Mouse (Mus musculus) heart, adult 2 months (tissue): ENCODE measurements around the gene Fam178b. TPM values are rescaled to one million over a fixed set of nuclear protein-coding genes. Genes with fewer than 3 reads are reported as not detected.
A peak's percentile ranks its signal among the peaks of the same experiment; 100 is the strongest.

ENCODE experiments used
- DNase-seq, 2 experiments: peaks; one replicate each; pipeline ENCODE4 v3.0.0; 2021
- H3K27ac ChIP-seq: fragments of 200-600 bp; 2 replicates; pipeline ENCODE4 v1.8.1; 2022
- H3K27me3 ChIP-seq: fragments of 200-500 bp; 2 replicates; pipeline ENCODE4 v1.6.1; 2012; ENCODE audit warnings: mild to moderate bottlenecking, low read length, inconsistent platforms, mixed read lengths; ENCODE audit not compliant: control insufficient read depth, insufficient read depth
- H3K36me3 ChIP-seq: fragments of 200-500 bp; 2 replicates; pipeline ENCODE4 v1.6.1; 2012; ENCODE audit warnings: low read length, inconsistent platforms; ENCODE audit not compliant: control insufficient read depth, insufficient read depth
- H3K4me1 ChIP-seq: fragments of 200-500 bp; 2 replicates; pipeline ENCODE4 v1.6.1; 2011; ENCODE audit warnings: low read length; ENCODE audit not compliant: control insufficient read depth, insufficient read depth
- H3K4me3 ChIP-seq: fragments of 200-600 bp; 2 replicates; pipeline ENCODE4 v1.8.1; 2022
- H3K79me2 ChIP-seq: fragments of 200-500 bp; replicated peaks from 2 replicates; pipeline ENCODE4 v1.6.1; 2012; ENCODE audit warnings: mild to moderate bottlenecking, inconsistent platforms, low read length, moderate library complexity, mixed read lengths; ENCODE audit not compliant: control insufficient read depth, insufficient read depth
- H3K9ac ChIP-seq: fragments of 200-500 bp; 2 replicates; pipeline ENCODE4 v1.6.1; 2012; ENCODE audit warnings: low read depth, mild to moderate bottlenecking, control low read depth, inconsistent platforms, low read length, mixed read lengths
- CTCF ChIP-seq: fragments of 200-600 bp; IDR thresholded peaks from 2 replicates; pipeline ENCODE4 v1.8.1; 2022; ENCODE audit warnings: antibody characterized with exemption, mild to moderate bottlenecking, moderate library complexity
- EP300 ChIP-seq: fragments of 200-500 bp; IDR thresholded peaks from 2 replicates; pipeline ENCODE4 v1.6.1; 2011; ENCODE audit warnings: low read depth, low read length, control low read depth; ENCODE audit not compliant: insufficient read depth
- POLR2A ChIP-seq: fragments of 200-500 bp; IDR thresholded peaks from 2 replicates; pipeline ENCODE4 v1.6.1; 2011; ENCODE audit warnings: mild to moderate bottlenecking, low read depth, low read length, control low read depth; ENCODE audit not compliant: insufficient read depth
- WGBS: fragments of 180-500 bp; shearing (Covaris S2); methylation state at CpG from one replicate; pipeline ENCODE4 v1.1.7; 2018; 5-methylcytosine and 5-hydroxymethylcytosine counted together
- intact Hi-C: fragments of 180-260 bp; cut with DNase I; formaldehyde crosslinking; loops from one replicate; pipeline ENCODE4 v1.15.1; 2025
- polyA plus RNA-seq: library from polyadenylated mRNA; depleted of rRNA; stranded (reverse); fragments of >200 nt; gene quantifications from 2 replicates; pipeline ENCODE4 v1.2.3, GENCODE M21; 2012
- total RNA-seq, 2 experiments: library from RNA; stranded (reverse); gene quantifications; 2 replicates each; pipeline ENCODE4 v1.2.3; 2021

Gene Fam178b
- total and polyA plus RNA-seq, 3 experiments: 0.39 to 0.80 TPM; not detected in 1

GRCm38 (mm10) chr1:36583408-36584116 is 99.4 kb downstream of the Fam178b start:
- Histone ChIP-seq H3K4me3 (no peak overlapping the region), H3K4me1 (peaks cover 31% of the 10 kb centered on the region), H3K27ac (no peak overlapping the region), H3K9ac (no peak overlapping the region), H3K27me3 (no peaks in the 10 kb centered on the region), H3K36me3 (no peaks in the 10 kb centered on the region), H3K79me2 (no peaks in the 10 kb centered on the region)
- no peak for DNase-seq
- no peak for TF ChIP-seq POLR2A
- no peak for TF ChIP-seq CTCF
- TF ChIP-seq EP300: no peak
- WGBS: 90% methylated on average over 8 of the region's 8 CpGs
- intact Hi-C loops: no loop called here

- TF ChIP-seq EP300: no peak
- no peak for TF ChIP-seq POLR2A
- no peak for TF ChIP-seq CTCF
- no peaks in the 10 kb centered on the region for H3K36me3 ChIP-seq
- no peaks in the 10 kb centered on the region for H3K79me2 ChIP-seq
- no peak overlapping the region for H3K4me3 ChIP-seq
- no peak for DNase-seq
- H3K27me3 ChIP-seq: no peaks in the 10 kb centered on the region
- 49% methylated on average over 8 of the region's 8 CpGs for WGBS
- intact Hi-C loops: no loop called here
- peak overlapping the region; percentile 82 for H3K27ac ChIP-seq
- H3K9ac ChIP-seq: no peak overlapping the region
- peaks cover 25% of the 10 kb centered on the region for H3K4me1 ChIP-seq
Observed at GRCm38 (mm10) chr1:36582211-36582610, 100.8 kb downstream of the Fam178b start.

GRCm38 (mm10) chr1:36581260-36581659 is 101.7 kb downstream of the Fam178b start:
- Histone ChIP-seq H3K4me1 (peaks cover 25% of the 10 kb centered on the region), H3K27me3 (no peaks in the 10 kb centered on the region), H3K27ac (peak overlapping the region; percentile 82), H3K36me3 (no peaks in the 10 kb centered on the region), H3K79me2 (no peaks in the 10 kb centered on the region), H3K4me3 (no peak overlapping the region), H3K9ac (no peak overlapping the region; the same call in 1 of the 2 replicates)
- WGBS: 66% methylated on average over 5 of the region's 5 CpGs
- TF ChIP-seq POLR2A: no peak
- no peak for TF ChIP-seq EP300
- no peak for DNase-seq
- intact Hi-C loops: no loop called here

GRCm38 (mm10) chr1:36580384-36581207 is 102.4 kb downstream of the Fam178b start:
- no peaks in the 10 kb centered on the region for H3K36me3 ChIP-seq
- H3K79me2 ChIP-seq: no peaks in the 10 kb centered on the region
- intact Hi-C loops: no loop called here
- peak overlapping the region; percentile 34 for H3K9ac ChIP-seq
- peak; percentile 80 for TF ChIP-seq POLR2A
- TF ChIP-seq EP300: peak; percentile 50; the same call in 1 of the 2 replicates
- no peak for TF ChIP-seq CTCF
- DNase-seq: peak; percentile 75 to 81
- no peaks in the 10 kb centered on the region for H3K27me3 ChIP-seq
- peaks cover 25% of the 10 kb centered on the region for H3K4me1 ChIP-seq
- H3K27ac ChIP-seq: peak overlapping the region; percentile 82
- peak overlapping the region; percentile 3; the same call in 1 of the 2 replicates for H3K4me3 ChIP-seq
- 4% methylated on average over 17 of the region's 17 CpGs for WGBS

- peak overlapping the region; percentile 34 for H3K9ac ChIP-seq
- H3K79me2 ChIP-seq: no peaks in the 10 kb centered on the region
- H3K4me3 ChIP-seq: peak overlapping the region; percentile 3; the same call in 1 of the 2 replicates
- DNase-seq: peak in 1 of 2 experiments; percentile 35
- WGBS: 35% methylated on average over 6 of the region's 6 CpGs
- no peaks in the 10 kb centered on the region for H3K27me3 ChIP-seq
- peaks cover 25% of the 10 kb centered on the region for H3K4me1 ChIP-seq
- peak overlapping the region; percentile 82 for H3K27ac ChIP-seq
- H3K36me3 ChIP-seq: no peaks in the 10 kb centered on the region
- TF ChIP-seq POLR2A: no peak
- no peak for TF ChIP-seq EP300
- no peak for TF ChIP-seq CTCF
- intact Hi-C loops: no loop called here
Observed at GRCm38 (mm10) chr1:36579974-36580383, 103.0 kb downstream of the Fam178b start.
